Mouse (Mus musculus): ENCODE data around the gene AL731706.1.
A peak's percentile ranks its signal among the peaks of the same experiment; 100 is the strongest.
"Not testable (repeated sequence)": the region's sequence is repeated elsewhere in the genome, so short reads cannot be mapped to it uniquely, and the experiment has no call there.

The AL731706.1 gene

GRCm38 (mm10) chr2:136891068-136891950, at the start of gene AL731706.1, which contains the start of the genes Slx4ip and Mkks:
TSS of gene AL731706.1 (minus strand) at chr2:136891389.
TSS of gene Slx4ip (plus strand) at chr2:136891218.
TSS of gene Mkks (minus strand) at chr2:136891389.
- DNase-seq (ENCODE audit: low spot score in 2 of 2): peak; percentile 99

- DNase-seq (ENCODE audit: low spot score in 2 of 2): no peak
Measured at GRCm38 (mm10) chr2:136938249-136938648, 47.1 kb upstream of the AL731706.1 start.

GRCm38 (mm10) chr2:136936391-136937288, 45.5 kb upstream of the AL731706.1 start:
- DNase-seq (ENCODE audit: low spot score in 2 of 2): no peak

- no peak for DNase-seq (ENCODE audit: low spot score in 2 of 2)
Measured at GRCm38 (mm10) chr2:136921003-136921408, 29.8 kb upstream of the AL731706.1 start.

GRCm38 (mm10) chr2:136920257-136920993, 29.2 kb upstream of the AL731706.1 start:
- no peak for DNase-seq (ENCODE audit: low spot score in 2 of 2)

- DNase-seq (ENCODE audit: low spot score in 2 of 2): peak; percentile 47 to 59
Measured at GRCm38 (mm10) chr2:136919433-136919832, 28.2 kb upstream of the AL731706.1 start.

GRCm38 (mm10) chr2:136914334-136914902, 23.2 kb upstream of the AL731706.1 start:
- no peak for DNase-seq (ENCODE audit: low spot score in 2 of 2)

- DNase-seq (ENCODE audit: low spot score in 2 of 2): no peak
Measured at GRCm38 (mm10) chr2:136913021-136913420, 21.8 kb upstream of the AL731706.1 start.

- DNase-seq (ENCODE audit: low spot score in 2 of 2): no peak
Measured at GRCm38 (mm10) chr2:136911958-136912411, 20.8 kb upstream of the AL731706.1 start.

GRCm38 (mm10) chr2:136909298-136909697, 18.1 kb upstream of the AL731706.1 start:
- DNase-seq (ENCODE audit: low spot score in 2 of 2): no peak

GRCm38 (mm10) chr2:136908596-136908995, 17.4 kb upstream of the AL731706.1 start:
- DNase-seq (ENCODE audit: low spot score in 2 of 2): no peak

GRCm38 (mm10) chr2:136896131-136896530, 4.9 kb upstream of the AL731706.1 start:
- DNase-seq (ENCODE audit: low spot score in 2 of 2): no peak

- DNase-seq (ENCODE audit: low spot score in 2 of 2): no peak
Measured at GRCm38 (mm10) chr2:136894494-136894893, 3.3 kb upstream of the AL731706.1 start.

- DNase-seq (ENCODE audit: low spot score in 2 of 2): peak; percentile 91 to 92
Measured at GRCm38 (mm10) chr2:136891951-136892371, 772 bp upstream of the AL731706.1 start.

- DNase-seq (ENCODE audit: low spot score in 2 of 2): not testable (repeated sequence)
Measured at GRCm38 (mm10) chr2:136890716-136891067, 497 bp downstream of the AL731706.1 start.

GRCm38 (mm10) chr2:136886846-136887245, 4.3 kb downstream of the AL731706.1 start:
- no peak for DNase-seq (ENCODE audit: low spot score in 2 of 2)

- DNase-seq (ENCODE audit: low spot score in 2 of 2): no peak
Measured at GRCm38 (mm10) chr2:136885579-136885978, 5.6 kb downstream of the AL731706.1 start, which contains the start of gene AL731706.2. TSS of gene AL731706.2 (minus strand) at chr2:136885679.

- DNase-seq (ENCODE audit: low spot score in 2 of 2): no peak
Measured at GRCm38 (mm10) chr2:136854543-136855388, 36.4 kb downstream of the AL731706.1 start.

- DNase-seq (ENCODE audit: low spot score in 2 of 2): no peak
Measured at GRCm38 (mm10) chr2:136850366-136850765, 40.8 kb downstream of the AL731706.1 start.

- no peak for DNase-seq (ENCODE audit: low spot score in 2 of 2)
Measured at GRCm38 (mm10) chr2:136837994-136838393, 53.2 kb downstream of the AL731706.1 start.
